Mouse (Mus musculus): ENCODE results near the gene Khsrp.

Khsrp gene

GRCm38 (mm10) chr17:57027471-57027870 is 3.9 kb downstream of the Khsrp start:
- no peak for DNase-seq

- DNase-seq = no peak
Measured at GRCm38 (mm10) chr17:57020960-57021359, 10.4 kb downstream of the Khsrp start.

GRCm38 (mm10) chr17:57019693-57020092 is 11.6 kb downstream of the Khsrp start:
- DNase-seq = no peak

GRCm38 (mm10) chr17:57012245-57012795 is 19.0 kb downstream of the Khsrp start:
- no peak for DNase-seq

- peak; percentile 95 to 97 for DNase-seq
Measured at GRCm38 (mm10) chr17:57011236-57012141, 19.8 kb downstream of the Khsrp start, which contains the start of the genes Gtf2f1 and Gm17949. Gene Gtf2f1 (minus strand): TSS chr17:57011288. Gene Gm17949 (plus strand): TSS chr17:57011469.

GRCm38 (mm10) chr17:57010911-57011235 is 20.4 kb downstream of the Khsrp start:
- DNase-seq = no peak

GRCm38 (mm10) chr17:57007137-57007905 is 24.0 kb downstream of the Khsrp start:
- no peak for DNase-seq

- DNase-seq = no peak
Measured at GRCm38 (mm10) chr17:57003994-57004393, 27.3 kb downstream of the Khsrp start.

GRCm38 (mm10) chr17:57001228-57001627 is 30.1 kb downstream of the Khsrp start:
- no peak for DNase-seq

GRCm38 (mm10) chr17:56999968-57000609 is 31.2 kb downstream of the Khsrp start, which contains the start of gene Pspn:
Gene Pspn (minus strand): TSS chr17:57000018.
- no peak for DNase-seq

- no peak for DNase-seq
Measured at GRCm38 (mm10) chr17:56999414-56999813, 31.9 kb downstream of the Khsrp start.

- peak; percentile 93 to 95 for DNase-seq
Measured at GRCm38 (mm10) chr17:56997029-56997667, 34.2 kb downstream of the Khsrp start, which contains the start of gene Alkbh7. Gene Alkbh7 (plus strand): TSS chr17:56997339.

- no peak for DNase-seq
Measured at GRCm38 (mm10) chr17:56996506-56996905, 34.8 kb downstream of the Khsrp start.

GRCm38 (mm10) chr17:56995046-56995445 is 36.3 kb downstream of the Khsrp start:
- no peak for DNase-seq

- DNase-seq = peak in 1 of 2 experiments; percentile 4
Measured at GRCm38 (mm10) chr17:56990966-56991365, 40.4 kb downstream of the Khsrp start.

- DNase-seq = peak; percentile 93 to 96
Measured at GRCm38 (mm10) chr17:56990115-56990746, 41.1 kb downstream of the Khsrp start, which contains the start of gene Clpp. Gene Clpp (plus strand): TSS chr17:56990305.

GRCm38 (mm10) chr17:56989467-56990114 is 41.7 kb downstream of the Khsrp start:
- peak in 1 of 2 experiments; percentile 82 for DNase-seq

GRCm38 (mm10) chr17:56988921-56989430 is 42.3 kb downstream of the Khsrp start:
- peak in 1 of 2 experiments; percentile 3 for DNase-seq

GRCm38 (mm10) chr17:56988441-56988840 is 42.9 kb downstream of the Khsrp start:
- DNase-seq = peak in 1 of 2 experiments; percentile 13

GRCm38 (mm10) chr17:56986105-56986805 is 45.1 kb downstream of the Khsrp start:
- DNase-seq = no peak
